Mouse (Mus musculus) testis, postnatal 10 days (tissue): ENCODE results near the gene Dimt1.
"Not testable (repeated sequence)": the region's sequence is repeated elsewhere in the genome, so short reads cannot be mapped to it uniquely, and the experiment has no call there.

Source experiments
- DNase-seq: peaks from one replicate; pipeline ENCODE4 v3.0.0; 2021; ENCODE audit warnings: low spot score

The Dimt1 gene

DNA sequence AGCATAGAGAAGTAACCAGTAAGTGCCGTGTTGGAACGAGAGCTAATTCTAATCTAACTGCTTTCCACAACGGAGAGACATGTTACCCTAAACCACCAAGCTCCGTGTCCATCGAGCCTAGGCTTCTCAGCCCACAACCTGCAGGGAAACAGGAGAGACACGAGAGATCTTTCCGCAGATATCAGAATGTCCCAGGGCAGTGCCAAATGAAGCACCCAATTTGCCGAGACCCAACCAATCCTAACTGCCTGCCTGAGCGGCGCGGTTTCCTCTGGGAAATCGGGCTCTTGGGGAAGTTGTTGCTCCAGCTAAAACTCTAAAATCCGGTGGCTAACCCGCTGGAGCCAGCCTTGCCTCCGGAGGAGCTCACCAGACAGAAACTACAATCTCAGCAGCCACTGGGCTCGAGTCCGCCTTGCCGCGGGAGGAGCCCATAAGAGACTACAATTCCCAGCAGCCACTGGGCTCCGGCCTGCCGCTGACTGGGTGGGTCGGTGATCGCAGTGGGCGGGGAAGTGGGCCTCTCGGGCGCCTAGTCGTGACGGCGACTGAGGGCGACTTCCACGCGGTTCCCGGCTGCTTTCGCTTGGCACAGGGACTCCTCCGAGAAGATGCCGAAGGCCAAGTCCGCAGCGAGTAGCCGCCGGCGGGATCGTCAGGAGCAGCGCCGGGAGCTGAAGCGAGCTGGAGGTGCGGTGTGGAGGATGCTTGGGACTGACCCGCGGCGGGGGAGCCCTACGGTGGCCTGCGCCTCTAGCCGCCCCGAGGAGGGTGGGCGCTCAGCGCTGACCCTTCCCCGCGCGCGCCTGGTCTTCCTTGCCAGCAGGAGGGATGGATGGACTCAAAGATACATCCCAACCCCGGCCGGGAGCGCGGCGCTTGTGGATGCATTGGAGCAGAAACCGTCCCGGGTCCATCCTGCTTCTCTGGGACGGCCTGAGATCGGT lies at the start of gene Dimt1:
Dimt1 (plus strand) TSS at position 534 of the 947 bp plus-strand sequence.
- DNase-seq: peak; percentile 95

DNA sequence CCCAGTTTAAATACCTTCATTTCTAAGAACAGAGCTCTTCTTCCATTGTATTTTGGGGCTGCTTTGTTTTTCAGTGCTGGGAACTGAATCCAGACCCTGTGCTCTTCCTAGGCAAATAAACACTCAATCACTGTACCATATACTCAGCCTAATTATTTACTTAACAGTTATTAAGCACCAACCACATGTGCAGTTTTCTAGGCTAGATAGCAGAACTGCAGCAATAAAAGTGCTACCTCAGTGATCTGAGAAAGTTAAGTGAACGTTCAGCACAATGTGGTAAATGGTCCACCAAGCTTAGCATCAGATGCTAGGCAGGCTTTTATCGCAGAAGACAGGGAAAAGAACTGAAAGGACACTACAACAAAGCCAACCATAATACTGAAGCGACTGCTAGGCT lies 42.3 kb upstream of the Dimt1 start:
- DNase-seq: no peak

DNA sequence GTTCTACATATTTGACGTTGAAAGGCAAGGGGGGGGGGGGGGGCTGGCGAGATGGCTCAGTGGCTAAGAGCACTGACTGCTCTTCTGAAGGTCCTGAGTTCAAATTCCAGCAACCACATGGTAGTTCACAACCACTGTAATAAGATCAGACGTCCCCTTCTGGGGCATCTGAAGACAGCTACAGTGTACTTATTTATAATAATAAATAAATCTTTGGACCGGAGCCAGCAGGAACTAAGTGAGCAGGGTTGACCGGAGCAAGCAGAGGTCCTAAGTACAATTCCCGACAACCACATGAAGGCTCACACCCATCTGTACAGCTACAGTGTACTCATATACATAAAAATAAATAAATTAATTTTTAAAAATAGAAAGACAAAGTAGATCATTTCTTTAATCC lies 41.8 kb upstream of the Dimt1 start:
- DNase-seq: not testable (repeated sequence)

DNA sequence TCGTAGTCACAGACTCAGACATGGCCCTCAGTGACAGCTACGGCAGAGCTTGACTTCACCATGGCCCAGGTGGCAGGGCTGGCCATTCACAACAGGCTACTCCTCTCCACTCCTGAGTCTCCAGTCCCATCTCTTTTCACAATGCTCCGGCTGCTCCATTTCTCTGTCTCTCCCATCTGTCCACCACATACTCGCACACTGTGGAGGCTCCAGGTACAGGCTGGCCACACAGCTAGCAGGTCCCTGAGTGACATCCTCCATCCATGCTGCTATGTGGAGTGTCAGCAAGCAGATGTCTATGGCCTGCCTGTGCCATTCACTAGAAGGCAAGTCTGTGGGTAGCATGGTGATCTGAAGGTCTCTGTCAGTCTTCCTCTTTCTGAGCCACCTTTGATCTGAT lies 39.7 kb upstream of the Dimt1 start:
- no peak for DNase-seq

DNA sequence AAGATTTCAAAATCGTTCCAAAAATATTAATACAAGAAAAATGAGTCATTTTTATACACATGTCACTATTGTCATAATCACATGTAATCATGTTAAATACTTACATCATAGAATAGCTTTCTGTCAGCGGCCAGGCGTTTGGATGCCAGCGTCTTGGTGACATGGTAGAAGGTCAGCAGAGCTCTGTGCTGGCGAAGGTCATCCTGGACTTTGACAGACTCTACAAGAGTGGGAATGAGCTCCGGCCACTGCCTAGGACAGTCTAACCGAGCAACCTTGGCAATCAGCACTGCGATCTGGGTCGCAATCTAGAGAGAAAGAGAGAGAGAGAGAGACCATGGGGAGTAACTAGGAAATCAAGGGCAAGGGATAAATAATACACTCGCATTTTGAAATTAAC lies 36.8 kb upstream of the Dimt1 start:
- DNase-seq: no peak

DNA sequence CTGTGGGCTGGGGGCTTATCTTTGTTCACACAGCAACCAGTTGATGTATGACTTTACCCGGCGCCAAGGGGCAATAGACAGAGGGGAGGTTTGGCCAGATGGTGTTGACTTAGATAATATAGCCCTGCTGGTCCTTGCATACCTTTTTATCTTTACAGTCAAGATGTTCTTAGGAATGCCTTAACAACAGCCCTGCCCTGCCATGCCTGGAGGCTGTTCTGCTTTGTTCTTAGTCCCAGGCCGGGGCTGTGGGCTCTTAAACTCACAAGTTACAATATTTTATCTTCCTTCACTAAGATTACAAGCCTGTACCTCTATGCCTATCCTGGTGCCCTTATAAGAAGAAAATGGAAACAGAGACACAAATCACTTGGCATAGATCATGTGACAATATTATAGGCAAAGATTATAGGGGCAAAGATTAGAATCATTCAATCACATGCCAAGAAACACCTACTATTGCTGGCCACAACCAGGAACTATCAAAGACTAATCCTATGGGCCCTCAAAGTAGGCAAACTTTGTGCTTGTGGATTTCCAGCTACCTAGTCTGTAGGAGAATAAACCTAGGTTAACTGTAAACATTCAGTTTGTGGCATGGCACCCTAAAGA lies 33.7 kb upstream of the Dimt1 start:
- DNase-seq: no peak

DNA sequence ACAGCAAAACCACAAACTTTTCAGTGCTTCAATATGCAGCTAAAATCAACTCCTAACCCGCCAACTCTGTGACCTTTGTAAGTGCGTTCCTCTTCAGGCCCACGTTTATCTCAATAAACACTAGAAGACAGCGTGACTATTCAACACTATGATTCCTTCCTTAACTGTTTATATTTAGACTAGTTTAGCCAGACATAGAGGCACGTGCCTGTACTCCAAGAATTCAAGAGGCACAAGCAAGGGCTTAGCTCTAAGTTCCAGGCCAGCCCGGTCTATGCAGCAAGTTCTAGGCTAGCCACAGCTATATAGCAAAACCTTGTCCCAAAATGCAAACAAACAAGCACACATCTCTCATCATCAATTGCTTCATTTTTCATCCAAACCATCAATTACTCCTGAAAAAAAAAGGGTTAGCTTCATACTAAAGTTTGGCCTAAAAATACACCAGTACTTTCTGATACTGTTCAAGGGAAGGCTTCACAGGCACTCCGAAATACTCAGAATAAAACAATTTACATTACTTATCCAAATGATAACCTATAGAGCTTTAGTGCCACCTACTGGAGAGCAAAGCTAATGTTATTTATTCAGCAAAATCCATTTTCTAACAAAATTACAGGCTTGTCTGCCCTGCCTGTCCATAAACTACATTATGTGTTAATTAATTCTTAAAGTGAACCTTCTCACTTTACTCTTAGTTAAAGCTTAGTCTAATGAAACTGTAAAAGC lies 28.4 kb upstream of the Dimt1 start:
- DNase-seq: no peak

DNA sequence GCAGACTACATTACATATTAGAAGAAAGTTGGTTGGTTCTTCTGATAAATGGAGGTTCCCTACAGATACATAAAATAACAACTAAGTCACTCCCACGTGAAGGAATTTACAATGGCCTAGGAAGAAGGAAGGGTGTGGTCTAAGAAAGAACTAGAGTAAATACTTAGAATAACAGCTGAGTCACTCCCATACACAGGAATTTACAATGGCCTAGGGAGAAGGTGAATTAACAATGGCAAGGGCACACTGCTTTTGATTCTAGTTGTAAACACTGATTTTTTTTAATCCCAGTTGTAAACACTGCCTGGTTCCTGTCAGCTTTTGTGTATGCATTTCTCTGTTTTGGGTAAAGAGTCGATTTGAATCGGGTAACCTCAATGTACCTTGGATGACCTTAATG lies 21.0 kb upstream of the Dimt1 start:
- not testable (repeated sequence) for DNase-seq

DNA sequence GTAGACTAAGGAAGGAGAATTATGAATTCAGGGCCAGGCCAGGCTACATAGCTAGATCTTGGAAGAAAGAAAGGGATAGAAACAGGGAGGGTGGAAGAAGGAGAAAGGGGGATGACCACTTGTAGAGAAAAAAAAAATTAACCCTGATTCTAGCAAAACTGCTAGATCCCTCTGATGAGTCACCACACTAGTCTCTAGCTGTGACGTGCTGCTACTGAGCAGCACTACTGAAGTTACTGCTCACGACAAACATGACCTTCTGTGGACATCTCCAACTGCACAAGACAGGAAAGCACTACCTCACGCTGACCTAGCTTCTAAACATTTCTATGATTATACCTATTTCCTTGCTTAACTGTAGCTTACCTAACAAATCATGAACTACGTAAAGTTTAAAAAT lies 18.6 kb upstream of the Dimt1 start:
- DNase-seq: no peak

DNA sequence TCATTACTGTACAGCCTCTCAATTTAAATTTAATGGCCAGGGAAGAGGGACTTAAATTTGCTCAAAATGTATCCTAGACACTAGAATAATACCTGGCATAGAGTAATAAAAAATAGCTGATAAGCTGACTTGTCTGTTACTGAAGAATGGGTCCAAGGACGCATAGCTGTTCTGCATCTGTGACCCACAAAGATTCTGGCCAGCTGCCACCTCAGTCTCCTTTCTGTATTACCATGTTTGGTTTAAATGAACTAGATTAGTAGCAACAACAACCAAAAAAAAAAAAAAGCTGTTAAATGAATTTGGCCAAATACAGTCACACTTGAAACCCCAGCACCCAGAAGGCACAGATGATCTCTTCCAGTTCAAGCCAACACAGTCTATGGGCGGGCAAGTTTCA lies 17.7 kb upstream of the Dimt1 start:
- DNase-seq: peak; percentile 59

DNA sequence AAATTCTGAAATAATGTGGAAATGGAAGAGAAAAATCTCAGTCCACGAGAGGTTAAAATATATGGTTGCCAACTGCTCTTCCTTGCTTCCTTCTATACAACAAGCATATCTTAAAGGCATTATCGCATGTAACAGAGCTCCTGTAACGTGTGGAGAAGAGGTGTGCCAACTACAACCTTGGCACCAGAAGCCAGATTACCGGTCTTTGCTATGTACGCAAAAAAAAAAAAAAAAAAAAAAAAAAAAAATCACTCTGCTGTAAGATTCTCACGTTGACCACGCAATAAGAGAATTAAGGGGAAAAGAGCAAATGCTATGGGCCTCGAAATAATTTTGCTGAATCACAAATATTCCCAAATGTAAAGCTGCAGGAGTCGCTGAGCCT lies 11.1 kb upstream of the Dimt1 start:
- no peak for DNase-seq

DNA sequence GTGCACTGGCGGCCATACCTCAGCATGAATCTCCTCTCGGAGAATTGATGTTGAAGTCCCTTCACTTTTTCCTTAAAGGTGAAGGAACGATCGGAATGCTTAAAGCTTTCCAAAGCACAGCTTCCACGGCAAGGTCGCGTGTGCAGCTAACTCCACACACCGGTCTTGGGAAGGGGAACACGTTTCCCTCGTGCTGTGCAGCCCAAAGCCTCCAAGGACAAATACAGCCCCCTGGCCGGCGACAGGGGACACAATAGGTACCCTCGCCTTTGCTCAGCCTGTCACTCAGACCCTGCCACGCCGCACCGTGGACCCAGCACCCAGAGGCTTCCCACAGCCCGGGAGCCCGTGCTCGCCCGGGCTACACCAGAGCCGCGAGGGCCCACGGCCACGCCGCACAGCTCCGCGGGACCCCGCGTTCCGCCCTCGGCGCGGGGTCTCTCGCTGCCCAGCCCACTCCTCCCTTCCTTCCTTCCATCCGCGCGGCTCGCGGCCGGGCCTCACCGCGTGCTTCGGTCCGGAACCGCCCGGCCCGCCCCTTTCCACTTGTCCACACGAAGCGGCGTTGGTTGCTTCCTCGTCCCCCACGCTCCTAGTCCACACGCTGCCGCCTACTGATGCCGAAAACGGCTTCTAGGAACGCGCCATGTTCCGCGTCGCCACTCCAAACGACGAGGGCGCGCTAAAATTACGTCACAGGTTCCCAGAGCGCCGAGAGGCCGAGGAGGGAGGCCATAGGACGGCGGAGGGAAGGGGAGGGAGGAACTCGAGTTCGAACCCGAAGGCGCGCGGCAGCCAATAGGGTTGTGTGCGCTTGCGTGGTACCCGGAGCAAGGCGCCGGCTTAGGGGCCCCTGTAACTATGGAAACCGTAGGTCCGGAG lies 10.4 kb upstream of the Dimt1 start, which contains the start of gene Ipo11:
Ipo11 (minus strand) TSS at position 703 of the 882 bp plus-strand sequence.
- peak; percentile 94 for DNase-seq

DNA sequence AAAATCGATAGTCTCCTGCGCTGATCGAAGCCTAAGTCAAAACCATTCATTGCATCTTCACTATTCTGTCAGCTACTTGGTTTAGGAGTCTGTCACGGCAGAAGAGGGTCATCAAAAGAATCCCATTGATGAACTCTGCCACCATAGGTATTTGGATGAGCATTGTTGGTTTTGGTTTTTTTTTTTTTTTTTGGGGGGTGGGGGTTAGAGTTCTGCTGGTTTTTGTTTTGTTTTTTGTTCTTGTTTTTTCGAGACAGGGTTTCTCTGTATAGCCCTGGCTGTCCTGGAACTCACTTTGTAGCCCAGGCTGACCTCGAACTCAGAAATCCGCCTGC lies 9.8 kb upstream of the Dimt1 start:
- no peak for DNase-seq

DNA sequence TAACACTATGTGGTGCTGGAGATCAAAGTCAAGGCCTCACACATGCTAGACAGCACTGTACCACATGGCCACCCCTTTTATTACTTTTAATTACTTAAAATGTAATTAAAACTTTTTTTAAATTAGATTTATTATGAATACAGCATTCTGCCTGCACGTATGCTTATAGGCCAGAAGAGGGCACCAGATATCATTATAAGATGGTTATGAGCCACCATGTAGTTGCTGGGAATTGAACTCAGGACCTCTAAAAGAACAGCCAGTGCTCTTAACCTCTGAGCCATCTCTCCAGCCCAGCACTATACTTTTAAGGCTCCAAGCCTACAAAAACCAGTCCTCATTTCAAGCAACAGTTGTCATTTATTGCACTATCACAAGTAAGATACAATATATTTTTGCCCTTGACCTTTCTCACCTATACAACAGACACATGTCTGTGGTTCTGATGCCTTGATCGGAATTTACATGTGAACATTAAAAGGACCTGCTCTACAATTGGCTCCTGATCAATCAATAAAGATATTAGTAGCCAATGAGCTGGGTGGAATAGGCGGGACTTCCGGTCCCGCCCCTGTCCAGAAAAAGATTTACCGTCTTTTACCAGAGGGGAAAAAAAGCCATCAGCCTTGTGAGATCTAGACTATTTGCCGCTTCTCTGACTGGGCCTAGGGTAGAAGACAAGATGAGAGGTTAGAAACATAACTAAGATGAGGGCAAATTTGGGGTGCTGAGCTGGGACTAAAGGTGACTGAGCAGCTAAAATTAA lies 5.5 kb upstream of the Dimt1 start:
- no peak for DNase-seq

DNA sequence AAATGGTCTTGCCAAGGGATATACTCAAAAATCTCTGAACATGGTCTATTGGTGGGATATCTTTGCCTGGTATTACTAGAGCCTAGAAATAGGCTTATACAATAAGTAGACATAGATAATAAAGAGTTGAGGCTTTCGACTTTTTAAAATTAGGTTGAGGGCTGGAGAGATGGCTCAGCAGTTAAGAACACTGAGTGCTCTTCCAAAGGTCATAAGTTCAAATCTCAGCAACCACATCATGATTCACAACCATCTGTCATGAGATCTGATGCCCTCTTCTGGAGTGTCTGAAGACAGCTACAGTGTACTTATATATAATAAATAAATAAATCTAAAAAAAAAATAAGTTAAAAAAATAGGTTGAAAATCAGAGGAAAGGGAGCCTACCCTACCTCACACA lies 4.2 kb upstream of the Dimt1 start:
- DNase-seq: no peak

DNA sequence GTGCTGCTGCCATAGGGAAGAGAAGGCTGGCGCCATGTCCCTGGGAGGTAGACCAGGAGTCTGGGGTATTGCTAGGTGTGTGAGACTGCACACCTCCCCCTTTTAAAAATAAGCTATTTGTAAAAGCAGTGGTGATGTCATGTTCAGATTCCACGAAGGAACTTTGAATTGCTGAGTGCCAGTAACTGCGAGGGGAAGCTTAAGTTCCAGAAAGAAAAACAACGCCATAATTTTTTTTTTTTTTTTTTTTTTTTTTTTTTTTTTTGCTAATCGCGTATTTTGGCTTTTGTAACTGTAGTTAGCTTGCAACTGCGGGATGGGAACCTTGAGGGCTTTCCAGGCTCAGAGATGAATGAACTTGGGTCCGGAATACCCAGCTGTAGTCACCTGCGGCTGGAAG lies 1.4 kb upstream of the Dimt1 start:
- DNase-seq: no peak

DNA sequence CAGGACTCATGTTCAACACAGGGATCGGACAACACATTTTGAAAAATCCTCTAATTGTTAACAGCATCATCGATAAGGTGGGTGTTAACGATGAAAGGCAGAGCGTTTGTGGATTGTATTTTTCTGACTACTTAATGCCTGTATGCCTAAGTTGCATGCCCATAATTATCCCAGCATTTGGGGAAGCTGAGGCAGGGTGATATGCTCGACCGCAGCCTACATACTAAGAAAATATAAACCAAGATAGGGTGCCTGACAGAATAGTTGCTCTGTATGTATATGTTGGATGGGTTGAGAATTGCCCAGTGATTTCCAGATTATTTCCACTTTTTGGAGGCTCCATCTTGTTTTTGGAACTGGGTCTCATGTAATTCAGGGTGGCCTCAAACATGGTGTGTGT lies 656 bp downstream of the Dimt1 start:
- no peak for DNase-seq

DNA sequence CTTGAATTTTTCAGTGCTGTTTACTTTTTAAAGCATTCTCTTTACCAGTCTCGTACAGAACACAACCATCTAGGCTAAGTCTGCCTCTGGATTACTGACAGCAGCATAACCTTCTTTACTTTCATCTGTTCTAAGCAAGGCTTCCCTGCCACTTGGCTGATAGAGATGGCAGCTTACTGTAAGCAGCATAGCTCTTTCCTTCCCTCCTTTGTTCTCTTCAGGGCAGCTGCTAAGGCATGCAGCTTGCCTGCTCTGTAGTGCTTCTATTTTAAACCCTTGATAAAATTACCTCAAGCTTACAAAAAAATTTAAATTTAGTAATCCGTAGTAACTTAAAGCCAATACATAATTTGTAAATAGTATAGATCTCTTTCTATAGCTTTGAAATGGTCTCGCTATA lies 8.0 kb downstream of the Dimt1 start:
- DNase-seq: no peak

DNA sequence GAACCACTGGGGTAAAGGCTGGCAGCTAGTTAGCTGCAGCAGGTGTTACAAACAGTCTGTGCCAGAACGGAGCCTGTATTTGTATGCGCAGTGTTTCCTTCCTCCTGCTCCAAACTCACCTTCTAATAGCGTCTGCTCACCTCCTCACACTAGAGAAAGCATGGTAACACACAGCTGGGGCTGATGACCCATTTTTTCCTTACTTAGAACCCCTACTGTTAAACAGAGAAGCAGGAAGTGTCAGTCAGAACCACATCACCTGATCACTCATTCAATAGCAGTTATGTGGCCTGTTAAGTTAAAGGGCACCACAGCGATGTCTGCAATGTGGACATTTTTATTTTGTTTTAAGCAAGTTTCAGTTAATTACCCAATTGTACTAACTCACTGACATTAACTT lies 10.6 kb downstream of the Dimt1 start:
- no peak for DNase-seq

DNA sequence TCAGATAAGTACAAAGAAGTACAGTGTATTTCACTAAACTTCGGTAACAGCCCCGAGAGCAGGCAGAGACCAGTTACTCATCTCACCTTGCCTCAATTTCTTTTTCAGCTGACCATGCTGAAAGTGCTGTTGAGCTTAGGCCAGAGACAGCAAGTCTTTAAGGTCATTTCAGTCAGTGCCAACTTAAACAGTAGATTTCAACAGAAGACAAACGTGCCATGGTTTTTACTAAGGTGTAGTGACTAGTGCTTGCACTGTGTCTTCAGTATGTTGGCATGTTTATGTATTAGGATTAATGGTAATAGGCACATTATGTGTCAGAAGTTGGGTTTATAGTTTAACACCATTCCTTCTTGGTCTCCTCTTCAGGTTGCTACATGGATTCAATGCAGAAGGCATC lies 11.4 kb downstream of the Dimt1 start:
- DNase-seq: no peak

DNA sequence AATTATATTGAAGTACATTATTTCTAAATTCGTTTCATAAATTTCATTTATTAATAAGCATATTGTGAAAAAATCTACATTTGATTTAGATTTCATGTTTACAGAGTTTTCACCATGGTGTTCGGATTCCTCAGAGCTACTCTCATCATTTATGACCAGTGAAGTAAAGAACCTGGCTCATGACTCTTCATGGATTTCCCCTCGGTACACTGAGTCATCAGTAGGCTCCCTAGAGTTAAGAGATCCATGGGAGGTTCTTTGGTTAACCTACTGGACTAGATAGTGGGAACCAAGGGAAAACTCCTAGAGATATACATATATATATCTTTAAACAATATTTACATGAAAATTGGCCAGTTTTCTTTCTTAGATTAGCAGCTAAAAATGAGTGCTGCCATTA lies 13.6 kb downstream of the Dimt1 start:
- no peak for DNase-seq
